Mouse (Mus musculus) midbrain, embryonic 16.5 days (tissue): Measurements from ENCODE around the gene Olfr194. TPM values are rescaled to one million over a fixed set of nuclear protein-coding genes. Genes with fewer than 3 reads are reported as not detected.
"Not testable (repeated sequence)": the region's sequence is repeated elsewhere in the genome, so short reads cannot be mapped to it uniquely, and the experiment has no call there.

Source experiments
- ATAC-seq: fragments of 200-750 bp; cut with Nextera tagmentation; 2 replicates; pipeline ENCODE4 v1.8.0; 2017; ENCODE audit warnings: moderate TSS enrichment
- H3K27ac ChIP-seq: fragments of 300-500 bp; sonication (generic); 2 replicates; pipeline ENCODE4 v1.5.1; 2014; ENCODE audit warnings: mild to moderate bottlenecking, low read length, mixed read lengths
- H3K27me3 ChIP-seq: fragments of 300-500 bp; sonication (generic); 2 replicates; pipeline ENCODE4 v1.6.1; 2014; ENCODE audit warnings: low read depth, low read length, mixed read lengths; ENCODE audit not compliant: control insufficient read depth, insufficient read depth
- H3K36me3 ChIP-seq: fragments of 300-500 bp; sonication (generic); 2 replicates; pipeline ENCODE4 v1.6.1; 2014; ENCODE audit warnings: mild to moderate bottlenecking, low read length, moderate library complexity, mixed read lengths; ENCODE audit not compliant: control insufficient read depth, insufficient read depth
- H3K4me1 ChIP-seq: fragments of 300-500 bp; sonication (generic); 2 replicates; pipeline ENCODE4 v1.6.1; 2014; ENCODE audit warnings: mild to moderate bottlenecking, low read length, mixed read lengths; ENCODE audit not compliant: control insufficient read depth, insufficient read depth
- H3K4me2 ChIP-seq: fragments of 300-500 bp; sonication (generic); 2 replicates; pipeline ENCODE4 v1.6.1; 2014; ENCODE audit warnings: mild to moderate bottlenecking, low read length, mixed read lengths
- H3K4me3 ChIP-seq: fragments of 300-500 bp; sonication (generic); 2 replicates; pipeline ENCODE4 v1.5.1; 2014; ENCODE audit warnings: low read depth, mild to moderate bottlenecking, low read length, moderate library complexity, mixed read lengths
- H3K9ac ChIP-seq: fragments of 300-500 bp; sonication (generic); 2 replicates; pipeline ENCODE4 v1.6.1; 2014; ENCODE audit warnings: low read depth, low read length, mixed read lengths
- H3K9me3 ChIP-seq: fragments of 300-500 bp; sonication (generic); replicated peaks from 2 replicates; pipeline ENCODE4 v1.6.1; 2014; ENCODE audit warnings: mild to moderate bottlenecking, low read length, mixed read lengths; ENCODE audit not compliant: control insufficient read depth, poor library complexity, severe bottlenecking
- WGBS: fragments of 180-500 bp; shearing (Covaris S2); extraction: QIAGEN DNeasy Blood & Tissue Kit; methylation state at CpG from one replicate; pipeline ENCODE4 v1.1.7; 2014; 5-methylcytosine and 5-hydroxymethylcytosine counted together
- polyA plus RNA-seq: library from polyadenylated mRNA; unstranded; fragments of >200 nt; fragmentation: Nextera tagmentation; extraction: Ambion mirVana; gene quantifications from 2 replicates; pipeline ENCODE4 v1.2.1, GENCODE M21; 2015

The Olfr194 gene
- not detected in 2 replicates for polyA plus RNA-seq

GRCm38 (mm10) chr16:59120969-59121368 lies at the start of gene Olfr194:
TSS of gene Olfr194 (minus strand) at chr16:59121069.
- no peak within 1 kb of the TSS for H3K4me2 ChIP-seq
- no peaks in the 10 kb centered on the region for H3K4me1 ChIP-seq
- no peaks in the 10 kb centered on the region; the same call in 1 of the 2 replicates for H3K9me3 ChIP-seq
- H3K9ac ChIP-seq, result no peak within 1 kb of the TSS
- H3K36me3 ChIP-seq, result no peaks in the 10 kb centered on the region
- no peak for ATAC-seq
- H3K27ac ChIP-seq, result no peak within 1 kb of the TSS
- H3K27me3 ChIP-seq, result no peaks in the 10 kb centered on the region
- H3K4me3 ChIP-seq, result no peak within 1 kb of the TSS

GRCm38 (mm10) chr16:59170354-59170753 lies 49.5 kb upstream of the Olfr194 start, which contains the start of gene Olfr196:
TSS of gene Olfr196 (minus strand) at chr16:59170454.
- no peaks in the 10 kb centered on the region for H3K4me1 ChIP-seq
- no peaks in the 10 kb centered on the region for H3K9me3 ChIP-seq
- no peak for ATAC-seq
- no peak within 1 kb of the TSS for H3K27ac ChIP-seq
- H3K4me3 ChIP-seq, result no peak within 1 kb of the TSS
- no peaks in the 10 kb centered on the region for H3K27me3 ChIP-seq
- no peak within 1 kb of the TSS for H3K9ac ChIP-seq
- 72% methylated on average over 3 of the region's 3 CpGs for WGBS
- H3K36me3 ChIP-seq, result no peaks in the 10 kb centered on the region
- H3K4me2 ChIP-seq, result no peak within 1 kb of the TSS

- Histone ChIP-seq H3K36me3 (no peaks in the 10 kb centered on the region), H3K27ac (no peak overlapping the region), H3K4me1 (no peaks in the 10 kb centered on the region), H3K9ac (no peak overlapping the region), H3K27me3 (no peaks in the 10 kb centered on the region), H3K4me2 (no peak overlapping the region), H3K4me3 (no peak overlapping the region), H3K9me3 (no peaks in the 10 kb centered on the region)
- 86% methylated on average over 2 of the region's 2 CpGs for WGBS
- no peak for ATAC-seq
Measured at GRCm38 (mm10) chr16:59151996-59152395, 31.1 kb upstream of the Olfr194 start.

GRCm38 (mm10) chr16:59146746-59147145 lies 25.9 kb upstream of the Olfr194 start, which contains the start of gene Olfr195:
TSS of gene Olfr195 (plus strand) at chr16:59147046.
- Histone ChIP-seq H3K9me3 (no peaks in the 10 kb centered on the region), H3K9ac (no peak within 1 kb of the TSS), H3K27me3 (no peaks in the 10 kb centered on the region), H3K4me1 (no peaks in the 10 kb centered on the region), H3K36me3 (no peaks in the 10 kb centered on the region), H3K27ac (no peak within 1 kb of the TSS), H3K4me3 (no peak within 1 kb of the TSS), H3K4me2 (no peak within 1 kb of the TSS)
- no peak for ATAC-seq
- 89% methylated on average over 1 of the region's 1 CpGs for WGBS

GRCm38 (mm10) chr16:59141105-59141504 lies 20.2 kb upstream of the Olfr194 start:
- H3K27me3 ChIP-seq, result no peaks in the 10 kb centered on the region
- no peak overlapping the region for H3K27ac ChIP-seq
- H3K36me3 ChIP-seq, result no peaks in the 10 kb centered on the region
- no peak overlapping the region for H3K9ac ChIP-seq
- no peaks in the 10 kb centered on the region for H3K4me1 ChIP-seq
- no peak for ATAC-seq
- no peak overlapping the region for H3K4me2 ChIP-seq
- H3K4me3 ChIP-seq, result no peak overlapping the region
- H3K9me3 ChIP-seq, result no peaks in the 10 kb centered on the region

GRCm38 (mm10) chr16:59130740-59131139 lies 9.9 kb upstream of the Olfr194 start:
- Histone ChIP-seq H3K27me3 (no peaks in the 10 kb centered on the region), H3K4me2 (no peak overlapping the region), H3K27ac (no peak overlapping the region), H3K4me3 (no peak overlapping the region), H3K9ac (no peak overlapping the region), H3K4me1 (no peaks in the 10 kb centered on the region), H3K9me3 (no peaks in the 10 kb centered on the region), H3K36me3 (no peaks in the 10 kb centered on the region)
- WGBS, result 91% methylated on average over 1 of the region's 1 CpGs
- ATAC-seq, result no peak

- H3K27ac ChIP-seq, result no peak within 1 kb of the TSS
- no peaks in the 10 kb centered on the region for H3K27me3 ChIP-seq
- no peak for ATAC-seq
- H3K9ac ChIP-seq, result no peak within 1 kb of the TSS
- no peaks in the 10 kb centered on the region for H3K4me1 ChIP-seq
- H3K36me3 ChIP-seq, result no peaks in the 10 kb centered on the region
- no peak within 1 kb of the TSS for H3K4me2 ChIP-seq
- WGBS, result 72% methylated on average over 1 of the region's 1 CpGs
- no peak within 1 kb of the TSS for H3K4me3 ChIP-seq
- H3K9me3 ChIP-seq, result no peaks in the 10 kb centered on the region
Measured at GRCm38 (mm10) chr16:59111781-59112180, 9.1 kb downstream of the Olfr194 start, which contains the start of gene Olfr193. TSS of gene Olfr193 (minus strand) at chr16:59111881.

GRCm38 (mm10) chr16:59108522-59108921 lies 12.3 kb downstream of the Olfr194 start:
- H3K9me3 ChIP-seq, H3K36me3 ChIP-seq, H3K4me3 ChIP-seq, H3K4me2 ChIP-seq, H3K27ac ChIP-seq, H3K27me3 ChIP-seq, H3K4me1 ChIP-seq, H3K9ac ChIP-seq, ATAC-seq: not testable (repeated sequence)
- WGBS, result 75% methylated on average over 5 of the region's 5 CpGs

- ATAC-seq, result no peak
- WGBS, result 87% methylated on average over 2 of the region's 2 CpGs
- Histone ChIP-seq H3K9me3 (no peaks in the 10 kb centered on the region), H3K4me3 (no peak overlapping the region), H3K4me1 (no peaks in the 10 kb centered on the region), H3K27ac (no peak overlapping the region), H3K36me3 (no peaks in the 10 kb centered on the region), H3K27me3 (no peaks in the 10 kb centered on the region), H3K9ac (no peak overlapping the region), H3K4me2 (no peak overlapping the region)
Measured at GRCm38 (mm10) chr16:59105312-59105711, 15.6 kb downstream of the Olfr194 start.
